9 mouse cellular contexts compared by ENCODE assay signal in genomic region chr9:57990438-57991110, GRCm38 (mm10). TPM values are rescaled to one million over a fixed set of nuclear protein-coding genes. Genes with fewer than 3 reads are reported as not detected.
DNase-seq lines count a peak whose midpoint lies in the region; TF ChIP-seq lines count a peak whose summit lies in the region.
"Had no signal": no experiment of that assay in that cellular context is flagged by ENCODE, and none has a peak within 500 bp of the region (broad histone marks: within the 10 kb centered on the region; RNA-seq: fewer than 3 reads in every experiment).

No protein-coding gene starts in this region.

- TF ChIP-seq RAD21 in MEL (IDR thresholded peaks at IDR 0.05; ENCODE audit: low read depth, low read length), result peak; percentile 67

- no peak for DNase-seq in left cerebral cortex, adult 2 months (ENCODE audit: extremely low spot score in 1 of 2, low spot score in 2 of 2)
- no peak for DNase-seq in left cerebral cortex, postnatal 25 days (ENCODE audit: low spot score in 2 of 2)
- DNase-seq in MEL (ENCODE audit: low read depth, low spot score), result peak; percentile 49
- peak; percentile 75 for DNase-seq in brain, adult 2 months (ENCODE audit: low read depth, low spot score)
- DNase-seq in forelimb bud, embryonic 11.5 days (ENCODE audit: low read depth, low spot score), result peak; percentile 64
- DNase-seq in mesoderm, embryonic 11.5 days (ENCODE audit: low read depth, low spot score), result peak; percentile 71
- DNase-seq in frontal cortex, postnatal 14 days (ENCODE audit: low spot score in 2 of 2), result no peak

- peak; percentile 86 for TF ChIP-seq CTCF in left cerebral cortex, adult 2 months (IDR thresholded peaks at IDR 0.05)
- peak; percentile 76 to 95 (median 83) for TF ChIP-seq CTCF in MEL (IDR thresholded peaks at IDR 0.05 in 2 of 3, conservative IDR thresholded peaks at IDR 0.05 in 1 of 3; ENCODE audit: control insufficient read depth in 1 of 3, insufficient read depth in 1 of 3, low read depth in 2 of 3, low read length in 3 of 3, poor library complexity in 1 of 3, severe bottlenecking in 1 of 3)

- intact Hi-C loops in left cerebral cortex, adult 2 months (cut with DNase I), result loop anchor here (1.0 kb wide), 1 partner anchor 55 kb away; no protein-coding TSS in a partner anchor
- intact Hi-C loops in left cerebral cortex, postnatal 25 days (cut with DNase I), result loop anchor here (1.0 kb wide), 1 partner anchor 55 kb away; no protein-coding TSS in a partner anchor

- TF ChIP-seq EP300 in MEL (IDR thresholded peaks at IDR 0.05; ENCODE audit: low read depth in 1 of 2, low read length in 2 of 2), result no peak

- H3K9me3 ChIP-seq in MEL (replicated peaks; ENCODE audit: insufficient read depth, low read length), result no peaks in the 10 kb centered on the region
- H3K9me3 ChIP-seq: hindbrain, embryonic 15.5 days; neural tube, embryonic 13.5 days had no signal

- TF ChIP-seq POLR2A in MEL (IDR thresholded peaks at IDR 0.05; ENCODE audit: control insufficient read depth in 1 of 2, insufficient read depth in 1 of 2, low read depth in 1 of 2, low read length in 2 of 2, poor library complexity in 1 of 2), result no peak

- no peak overlapping the region for H3K4me3 ChIP-seq in left cerebral cortex, adult 2 months
- no peak overlapping the region for H3K4me3 ChIP-seq in MEL (ENCODE audit: control insufficient read depth in 1 of 2, insufficient read depth in 1 of 2, low read depth in 2 of 2, low read length in 2 of 2)
- H3K4me3 ChIP-seq: hindbrain, embryonic 15.5 days; neural tube, embryonic 13.5 days had no signal

- no peak overlapping the region for H3K27ac ChIP-seq in left cerebral cortex, adult 2 months
- H3K27ac ChIP-seq in MEL (ENCODE audit: control insufficient read depth, low read depth, low read length), result no peak overlapping the region
- H3K27ac ChIP-seq: hindbrain, embryonic 15.5 days; neural tube, embryonic 13.5 days had no signal

- H3K79me2 ChIP-seq in MEL (ENCODE audit: control insufficient read depth, insufficient read depth, low read length, poor library complexity), result no peaks in the 10 kb centered on the region

- H3K36me3 ChIP-seq in MEL (ENCODE audit: control insufficient read depth in 1 of 2, insufficient read depth in 2 of 2, low read length in 2 of 2), result no peaks in the 10 kb centered on the region
- H3K36me3 ChIP-seq: hindbrain, embryonic 15.5 days; neural tube, embryonic 13.5 days had no signal

- peaks cover 0 to 5% of the 10 kb centered on the region in 2 experiments; a peak in 2 of 4 replicates for H3K27me3 ChIP-seq in MEL (ENCODE audit: control insufficient read depth in 1 of 2, insufficient read depth in 2 of 2, low read length in 2 of 2)
- H3K27me3 ChIP-seq: hindbrain, embryonic 15.5 days; neural tube, embryonic 13.5 days had no signal

- no peaks in the 10 kb centered on the region for H3K4me1 ChIP-seq in MEL (ENCODE audit: control insufficient read depth in 1 of 2, insufficient read depth in 2 of 2, low read length in 2 of 2)

- no peak overlapping the region for H3K9ac ChIP-seq in MEL (ENCODE audit: control insufficient read depth, low read depth, low read length, poor library complexity, severe bottlenecking)
- H3K9ac ChIP-seq: hindbrain, embryonic 15.5 days; neural tube, embryonic 13.5 days had no signal

TF ChIP-seq in MEL, 35 proteins besides CTCF, POLR2A, EP300 and RAD21:
- TF ChIP-seq ZC3H11A (IDR thresholded peaks at IDR 0.05; ENCODE audit: low read depth, low read length), result peak; percentile 41
- TF ChIP-seq ELF1 (IDR thresholded peaks at IDR 0.05; ENCODE audit: low read depth, low read length), result no peak
- TF ChIP-seq RCOR1 (IDR thresholded peaks at IDR 0.05; ENCODE audit: low read depth, low read length), result no peak
- TF ChIP-seq HCFC1 (IDR thresholded peaks at IDR 0.05; ENCODE audit: low read depth, low read length), result no peak
- no peak for TF ChIP-seq MAFK (IDR thresholded peaks at IDR 0.05; ENCODE audit: borderline replicate concordance, low read depth, low read length)
- no peak for TF ChIP-seq ZKSCAN1 (IDR thresholded peaks at IDR 0.05; ENCODE audit: low read depth, low read length)
- TF ChIP-seq BHLHE40 (IDR thresholded peaks at IDR 0.05; ENCODE audit: borderline replicate concordance, low read depth, low read length), result no peak
- peak; percentile 67 for TF ChIP-seq SMC3 (IDR thresholded peaks at IDR 0.05; ENCODE audit: low read depth, low read length)
- TF ChIP-seq E2F4 (IDR thresholded peaks at IDR 0.05; ENCODE audit: borderline replicate concordance, low read depth, low read length), result no peak
- no peak for TF ChIP-seq MXI1 (IDR thresholded peaks at IDR 0.05; ENCODE audit: low read depth, low read length)
- TF ChIP-seq ZMIZ1 (IDR thresholded peaks at IDR 0.05; ENCODE audit: low read depth, low read length), result no peak

RNA-seq across cellular contexts. Expression of gene Cyp11a1, which starts 15.6 kb away (rescaled TPM):
- 1 to 10 TPM; 3.8 to 4.7 TPM for total RNA-seq in left cerebral cortex, adult 2 months (2021)
- 1 to 10 TPM; 3.5 to 6.7 TPM for total RNA-seq in left cerebral cortex, postnatal 25 days (2021)
- total RNA-seq in MEL (2012; rRNA removed), result not detected in 2 replicates
- not detected for polyA plus RNA-seq in MEL (2012; ENCODE audit: insufficient read depth in 1 of 2, insufficient read length in 2 of 2, low read depth in 1 of 2, low replicate concordance in 2 of 2, missing spikeins in 1 of 2)

RNA-seq across cellular contexts. Expression of gene Sema7a, which starts 50.7 kb away (rescaled TPM):
- total RNA-seq in left cerebral cortex, adult 2 months (2021), result 100 to 1,000 TPM; 151 to 160 TPM
- 100 to 1,000 TPM; 139 to 145 TPM for total RNA-seq in left cerebral cortex, postnatal 25 days (2021)
- total RNA-seq in MEL (2012; rRNA removed), result not detected in 2 replicates
- polyA plus RNA-seq in MEL (2012; ENCODE audit: insufficient read depth in 1 of 2, insufficient read length in 2 of 2, low read depth in 1 of 2, low replicate concordance in 2 of 2, missing spikeins in 1 of 2), result under 1 TPM in 1 of 2 experiments, not detected in 1; 0.03 TPM

Comparison
In these comparisons a context has a peak if more than half of its experiments do, and no peak if none do; other contexts are left out.
1. DNase-seq: peak in MEL (single experiment), brain, adult 2 months (single experiment), forelimb bud, embryonic 11.5 days (single experiment) and mesoderm, embryonic 11.5 days (single experiment); none in left cerebral cortex, adult 2 months (0 of 2), left cerebral cortex, postnatal 25 days (0 of 2) and frontal cortex, postnatal 14 days (0 of 2).
2. RNA of gene Sema7a, which starts 50.7 kb away (total RNA-seq): 151 to 160 TPM in left cerebral cortex, adult 2 months and 139 to 145 TPM in left cerebral cortex, postnatal 25 days; not detected in MEL; every median in the first group is over 100 times any median in the second.